Mouse (Mus musculus): ENCODE data around the gene Cep152. TPM values are rescaled to one million over a fixed set of nuclear protein-coding genes. Genes with fewer than 3 reads are reported as not detected.
A peak's percentile ranks its signal among the peaks of the same experiment; 100 is the strongest.

Gene Cep152
- polyA plus RNA-seq, 1 experiment from 2014 or later: 5.2 TPM

GRCm38 (mm10) chr2:125626536-125626935 lies 1.6 kb upstream of the Cep152 start:
- Histone ChIP-seq H3K4me3 (no peak overlapping the region), H3K9ac (no peak overlapping the region), H3K27ac (ENCODE audit: poor library complexity, severe bottlenecking) (no peak overlapping the region), H3K27me3 (replicated peaks) (no peaks in the 10 kb centered on the region), H3K4me2 (no peak overlapping the region), H3K4me1 (replicated peaks) (peaks cover 31% of the 10 kb centered on the region), H3K9me3 (replicated peaks) (no peaks in the 10 kb centered on the region), H3K36me3 (no peaks in the 10 kb centered on the region)
- no peak for ATAC-seq (ENCODE audit: insufficient number of reproducible peaks, low FRiP score)
- 83% methylated on average over 4 of the region's 4 CpGs for WGBS

GRCm38 (mm10) chr2:125624127-125624685 lies 707 bp downstream of the Cep152 start:
- Histone ChIP-seq H3K4me3 (peak overlapping the region; percentile 94), H3K4me1 (replicated peaks) (peaks cover 27% of the 10 kb centered on the region), H3K9me3 (replicated peaks) (no peaks in the 10 kb centered on the region), H3K36me3 (peaks cover 15% of the 10 kb centered on the region), H3K27ac (ENCODE audit: poor library complexity, severe bottlenecking) (no peak overlapping the region), H3K4me2 (peak overlapping the region; percentile 70), H3K9ac (peak overlapping the region; percentile 88), H3K27me3 (replicated peaks) (no peaks in the 10 kb centered on the region)
- no peak for ATAC-seq (ENCODE audit: insufficient number of reproducible peaks, low FRiP score)
- WGBS: 12% methylated on average over 9 of the region's 9 CpGs

- Histone ChIP-seq H3K9me3 (replicated peaks) (no peaks in the 10 kb centered on the region), H3K27ac (ENCODE audit: poor library complexity, severe bottlenecking) (no peak overlapping the region), H3K36me3 (peaks cover 22% of the 10 kb centered on the region), H3K27me3 (replicated peaks) (no peaks in the 10 kb centered on the region), H3K4me2 (peak overlapping the region; percentile 70), H3K9ac (no peak overlapping the region), H3K4me1 (replicated peaks) (peaks cover 20% of the 10 kb centered on the region), H3K4me3 (0 out of 2 replicates have a peak overlapping the region, but pooled peaks have one; percentile 94)
- 89% methylated on average over 15 of the region's 15 CpGs for WGBS
- ATAC-seq (ENCODE audit: insufficient number of reproducible peaks, low FRiP score): no peak
These were observed 1.7 kb downstream of the Cep152 start for GRCm38 (mm10) chr2:125623211-125623610.

GRCm38 (mm10) chr2:125620213-125620907 lies 4.6 kb downstream of the Cep152 start:
- peaks cover 46% of the 10 kb centered on the region for H3K36me3 ChIP-seq
- no peaks in the 10 kb centered on the region for H3K9me3 ChIP-seq (replicated peaks)
- no peak overlapping the region for H3K4me2 ChIP-seq
- no peak overlapping the region for H3K27ac ChIP-seq (ENCODE audit: poor library complexity, severe bottlenecking)
- H3K27me3 ChIP-seq (replicated peaks): no peaks in the 10 kb centered on the region
- H3K9ac ChIP-seq: no peak overlapping the region
- no peak overlapping the region for H3K4me3 ChIP-seq
- H3K4me1 ChIP-seq (replicated peaks): peaks cover 14% of the 10 kb centered on the region
- WGBS: 87% methylated on average over 25 of the region's 25 CpGs
- no peak for ATAC-seq (ENCODE audit: insufficient number of reproducible peaks, low FRiP score)

GRCm38 (mm10) chr2:125615858-125616424 lies 9.0 kb downstream of the Cep152 start:
- no peak overlapping the region for H3K27ac ChIP-seq (ENCODE audit: poor library complexity, severe bottlenecking)
- no peak overlapping the region for H3K9ac ChIP-seq
- 73% methylated on average over 8 of the region's 8 CpGs for WGBS
- ATAC-seq (ENCODE audit: insufficient number of reproducible peaks, low FRiP score): no peak
- no peak overlapping the region for H3K4me3 ChIP-seq
- no peaks in the 10 kb centered on the region for H3K9me3 ChIP-seq (replicated peaks)
- no peak overlapping the region for H3K4me2 ChIP-seq
- no peaks in the 10 kb centered on the region for H3K27me3 ChIP-seq (replicated peaks)
- no peaks in the 10 kb centered on the region for H3K4me1 ChIP-seq (replicated peaks)
- H3K36me3 ChIP-seq: peaks cover 78% of the 10 kb centered on the region

- no peak overlapping the region for H3K4me3 ChIP-seq
- no peak overlapping the region for H3K27ac ChIP-seq (ENCODE audit: poor library complexity, severe bottlenecking)
- no peaks in the 10 kb centered on the region for H3K4me1 ChIP-seq (replicated peaks)
- no peak for ATAC-seq (ENCODE audit: insufficient number of reproducible peaks, low FRiP score)
- H3K9me3 ChIP-seq (replicated peaks): no peaks in the 10 kb centered on the region
- no peak overlapping the region for H3K9ac ChIP-seq
- no peaks in the 10 kb centered on the region for H3K27me3 ChIP-seq (replicated peaks)
- H3K36me3 ChIP-seq: peaks cover 80% of the 10 kb centered on the region
- WGBS: 88% methylated on average over 7 of the region's 7 CpGs
- no peak overlapping the region for H3K4me2 ChIP-seq
These were observed 9.5 kb downstream of the Cep152 start for GRCm38 (mm10) chr2:125615440-125615839.

- Histone ChIP-seq H3K4me3 (no peak overlapping the region), H3K9me3 (replicated peaks) (no peaks in the 10 kb centered on the region), H3K9ac (no peak overlapping the region), H3K4me1 (replicated peaks) (no peaks in the 10 kb centered on the region), H3K27me3 (replicated peaks) (no peaks in the 10 kb centered on the region), H3K27ac (ENCODE audit: poor library complexity, severe bottlenecking) (no peak overlapping the region), H3K36me3 (peaks cover 60% of the 10 kb centered on the region), H3K4me2 (no peak overlapping the region)
- no peak for ATAC-seq (ENCODE audit: insufficient number of reproducible peaks, low FRiP score)
- 82% methylated on average over 17 of the region's 17 CpGs for WGBS
These were observed 18.6 kb downstream of the Cep152 start for GRCm38 (mm10) chr2:125606220-125606845.

- H3K9me3 ChIP-seq (replicated peaks): no peaks in the 10 kb centered on the region
- H3K9ac ChIP-seq: no peak overlapping the region
- H3K27ac ChIP-seq (ENCODE audit: poor library complexity, severe bottlenecking): no peak overlapping the region
- H3K27me3 ChIP-seq (replicated peaks): no peaks in the 10 kb centered on the region
- H3K4me2 ChIP-seq: no peak overlapping the region
- H3K4me3 ChIP-seq: no peak overlapping the region
- H3K4me1 ChIP-seq (replicated peaks): no peaks in the 10 kb centered on the region
- peaks cover 60% of the 10 kb centered on the region for H3K36me3 ChIP-seq
- WGBS: 67% methylated on average over 7 of the region's 7 CpGs
- ATAC-seq (ENCODE audit: insufficient number of reproducible peaks, low FRiP score): no peak
These were observed 20.3 kb downstream of the Cep152 start for GRCm38 (mm10) chr2:125604646-125605045.

- H3K4me3 ChIP-seq: no peak overlapping the region
- H3K4me1 ChIP-seq (replicated peaks): no peaks in the 10 kb centered on the region
- no peak for ATAC-seq (ENCODE audit: insufficient number of reproducible peaks, low FRiP score)
- peaks cover 60% of the 10 kb centered on the region for H3K36me3 ChIP-seq
- H3K27ac ChIP-seq (ENCODE audit: poor library complexity, severe bottlenecking): no peak overlapping the region
- WGBS: 87% methylated on average over 3 of the region's 3 CpGs
- H3K27me3 ChIP-seq (replicated peaks): no peaks in the 10 kb centered on the region
- no peak overlapping the region for H3K4me2 ChIP-seq
- no peak overlapping the region for H3K9ac ChIP-seq
- no peaks in the 10 kb centered on the region for H3K9me3 ChIP-seq (replicated peaks)
These were observed 21.9 kb downstream of the Cep152 start for GRCm38 (mm10) chr2:125602970-125603369.

GRCm38 (mm10) chr2:125598958-125599357 lies 26.0 kb downstream of the Cep152 start:
- no peaks in the 10 kb centered on the region for H3K27me3 ChIP-seq (replicated peaks)
- no peak overlapping the region for H3K9ac ChIP-seq
- no peaks in the 10 kb centered on the region for H3K9me3 ChIP-seq (replicated peaks)
- peaks cover 74% of the 10 kb centered on the region for H3K36me3 ChIP-seq
- no peaks in the 10 kb centered on the region for H3K4me1 ChIP-seq (replicated peaks)
- H3K4me3 ChIP-seq: no peak overlapping the region
- WGBS: 81% methylated on average over 4 of the region's 4 CpGs
- no peak for ATAC-seq (ENCODE audit: insufficient number of reproducible peaks, low FRiP score)
- no peak overlapping the region for H3K4me2 ChIP-seq
- H3K27ac ChIP-seq (ENCODE audit: poor library complexity, severe bottlenecking): no peak overlapping the region

- no peaks in the 10 kb centered on the region for H3K9me3 ChIP-seq (replicated peaks)
- WGBS: 72% methylated on average over 6 of the region's 6 CpGs
These were observed 26.7 kb downstream of the Cep152 start for GRCm38 (mm10) chr2:125598251-125598650.

More at GRCm38 (mm10) chr2:125598251-125598650, 26.7 kb downstream of the Cep152 start:
- Histone ChIP-seq H3K4me1 (replicated peaks) (no peaks in the 10 kb centered on the region), H3K27me3 (replicated peaks) (no peaks in the 10 kb centered on the region), H3K4me3 (no peak overlapping the region), H3K9ac (no peak overlapping the region), H3K36me3 (peaks cover 73% of the 10 kb centered on the region), H3K4me2 (no peak overlapping the region), H3K27ac (ENCODE audit: poor library complexity, severe bottlenecking) (no peak overlapping the region)
- no peak for ATAC-seq (ENCODE audit: insufficient number of reproducible peaks, low FRiP score)
